Mouse (Mus musculus): ENCODE results near the gene Lmo7. TPM values are rescaled to one million over a fixed set of nuclear protein-coding genes. Genes with fewer than 3 reads are reported as not detected.

Gene Lmo7
- polyA plus RNA-seq, 1 experiment = 164 TPM

GRCm38 (mm10) chr14:101733542-101734303, 4.0 kb downstream of the Lmo7 start:
- Histone ChIP-seq H3K36me3 (ENCODE audit: control insufficient read depth, insufficient read depth, low read length) (no peaks in the 10 kb centered on the region), H3K4me1 (ENCODE audit: control insufficient read depth, insufficient read depth, insufficient read length, low read length) (peaks cover 6% of the 10 kb centered on the region; the same call in 1 of the 2 replicates), H3K27me3 (ENCODE audit: control insufficient read depth, insufficient read depth, low read length) (peaks cover 18% of the 10 kb centered on the region), H3K4me3 (ENCODE audit: low read depth, low read length) (no peak overlapping the region), H3K27ac (ENCODE audit: insufficient read depth, low read depth, low read length) (no peak overlapping the region)
- TF ChIP-seq CTCF (IDR thresholded peaks at IDR 0.05; ENCODE audit: extremely low read depth, insufficient read length, insufficient replicate concordance, low read depth, low read length) (no peak), POLR2A (IDR thresholded peaks at IDR 0.05; ENCODE audit: low read depth, low read length) (no peak)
- 24% methylated on average over 10 of the region's 10 CpGs for WGBS

GRCm38 (mm10) chr14:101737501-101737900, 7.7 kb downstream of the Lmo7 start:
- H3K4me1 ChIP-seq (ENCODE audit: control insufficient read depth, insufficient read depth, insufficient read length, low read length) = no peaks in the 10 kb centered on the region
- WGBS = 76% methylated on average over 4 of the region's 4 CpGs
- no peaks in the 10 kb centered on the region for H3K27me3 ChIP-seq (ENCODE audit: control insufficient read depth, insufficient read depth, low read length)
- no peak for TF ChIP-seq POLR2A (IDR thresholded peaks at IDR 0.05; ENCODE audit: low read depth, low read length)
- no peak for TF ChIP-seq CTCF (IDR thresholded peaks at IDR 0.05; ENCODE audit: extremely low read depth, insufficient read length, insufficient replicate concordance, low read depth, low read length)
- no peak overlapping the region for H3K27ac ChIP-seq (ENCODE audit: insufficient read depth, low read depth, low read length)
- H3K36me3 ChIP-seq (ENCODE audit: control insufficient read depth, insufficient read depth, low read length) = no peaks in the 10 kb centered on the region
- H3K4me3 ChIP-seq (ENCODE audit: low read depth, low read length) = no peak overlapping the region

GRCm38 (mm10) chr14:101746635-101747034, 16.9 kb downstream of the Lmo7 start:
- Histone ChIP-seq H3K4me1 (ENCODE audit: control insufficient read depth, insufficient read depth, insufficient read length, low read length) (no peaks in the 10 kb centered on the region), H3K4me3 (ENCODE audit: low read depth, low read length) (no peak overlapping the region), H3K27ac (ENCODE audit: insufficient read depth, low read depth, low read length) (no peak overlapping the region), H3K36me3 (ENCODE audit: control insufficient read depth, insufficient read depth, low read length) (no peaks in the 10 kb centered on the region), H3K27me3 (ENCODE audit: control insufficient read depth, insufficient read depth, low read length) (no peaks in the 10 kb centered on the region)
- WGBS = 82% methylated on average over 3 of the region's 3 CpGs
- no peak for TF ChIP-seq CTCF (IDR thresholded peaks at IDR 0.05; ENCODE audit: extremely low read depth, insufficient read length, insufficient replicate concordance, low read depth, low read length)
- TF ChIP-seq POLR2A (IDR thresholded peaks at IDR 0.05; ENCODE audit: low read depth, low read length) = no peak

- no peaks in the 10 kb centered on the region for H3K4me1 ChIP-seq (ENCODE audit: control insufficient read depth, insufficient read depth, insufficient read length, low read length)
- H3K36me3 ChIP-seq (ENCODE audit: control insufficient read depth, insufficient read depth, low read length) = no peaks in the 10 kb centered on the region
- TF ChIP-seq CTCF (IDR thresholded peaks at IDR 0.05; ENCODE audit: extremely low read depth, insufficient read length, insufficient replicate concordance, low read depth, low read length) (no peak), POLR2A (IDR thresholded peaks at IDR 0.05; ENCODE audit: low read depth, low read length) (no peak)
- H3K4me3 ChIP-seq (ENCODE audit: low read depth, low read length) = no peak overlapping the region
- no peaks in the 10 kb centered on the region for H3K27me3 ChIP-seq (ENCODE audit: control insufficient read depth, insufficient read depth, low read length)
- H3K27ac ChIP-seq (ENCODE audit: insufficient read depth, low read depth, low read length) = no peak overlapping the region
- WGBS = 89% methylated on average over 11 of the region's 11 CpGs
Measured at GRCm38 (mm10) chr14:101747811-101748210, 18.1 kb downstream of the Lmo7 start.

GRCm38 (mm10) chr14:101748436-101748835, 18.7 kb downstream of the Lmo7 start:
- WGBS = 59% methylated on average over 7 of the region's 7 CpGs
- no peaks in the 10 kb centered on the region for H3K36me3 ChIP-seq (ENCODE audit: control insufficient read depth, insufficient read depth, low read length)
- no peak overlapping the region for H3K4me3 ChIP-seq (ENCODE audit: low read depth, low read length)
- no peak overlapping the region for H3K27ac ChIP-seq (ENCODE audit: insufficient read depth, low read depth, low read length)
- H3K4me1 ChIP-seq (ENCODE audit: control insufficient read depth, insufficient read depth, insufficient read length, low read length) = no peaks in the 10 kb centered on the region
- no peaks in the 10 kb centered on the region for H3K27me3 ChIP-seq (ENCODE audit: control insufficient read depth, insufficient read depth, low read length)
- TF ChIP-seq POLR2A (IDR thresholded peaks at IDR 0.05; ENCODE audit: low read depth, low read length) (no peak), CTCF (IDR thresholded peaks at IDR 0.05; ENCODE audit: extremely low read depth, insufficient read length, insufficient replicate concordance, low read depth, low read length) (no peak)

GRCm38 (mm10) chr14:101750910-101751309, 21.2 kb downstream of the Lmo7 start:
- Histone ChIP-seq H3K4me1 (ENCODE audit: control insufficient read depth, insufficient read depth, insufficient read length, low read length) (no peaks in the 10 kb centered on the region), H3K27ac (ENCODE audit: insufficient read depth, low read depth, low read length) (no peak overlapping the region), H3K4me3 (ENCODE audit: low read depth, low read length) (no peak overlapping the region), H3K36me3 (ENCODE audit: control insufficient read depth, insufficient read depth, low read length) (no peaks in the 10 kb centered on the region), H3K27me3 (ENCODE audit: control insufficient read depth, insufficient read depth, low read length) (no peaks in the 10 kb centered on the region)
- no peak for TF ChIP-seq POLR2A (IDR thresholded peaks at IDR 0.05; ENCODE audit: low read depth, low read length)
- TF ChIP-seq CTCF (IDR thresholded peaks at IDR 0.05; ENCODE audit: extremely low read depth, insufficient read length, insufficient replicate concordance, low read depth, low read length) = no peak
- WGBS = 79% methylated on average over 4 of the region's 4 CpGs

- Histone ChIP-seq H3K4me3 (ENCODE audit: low read depth, low read length) (no peak overlapping the region), H3K27me3 (ENCODE audit: control insufficient read depth, insufficient read depth, low read length) (no peaks in the 10 kb centered on the region), H3K27ac (ENCODE audit: insufficient read depth, low read depth, low read length) (no peak overlapping the region), H3K4me1 (ENCODE audit: control insufficient read depth, insufficient read depth, insufficient read length, low read length) (no peaks in the 10 kb centered on the region), H3K36me3 (ENCODE audit: control insufficient read depth, insufficient read depth, low read length) (no peaks in the 10 kb centered on the region)
- WGBS = 53% methylated on average over 4 of the region's 4 CpGs
- TF ChIP-seq POLR2A (IDR thresholded peaks at IDR 0.05; ENCODE audit: low read depth, low read length) (no peak), CTCF (IDR thresholded peaks at IDR 0.05; ENCODE audit: extremely low read depth, insufficient read length, insufficient replicate concordance, low read depth, low read length) (no peak)
Measured at GRCm38 (mm10) chr14:101755425-101755824, 25.7 kb downstream of the Lmo7 start.
